Mouse (Mus musculus): ENCODE measurements around the gene Vmn2r113. TPM values are rescaled to one million over a fixed set of nuclear protein-coding genes. Genes with fewer than 3 reads are reported as not detected.
"Not testable (repeated sequence)": the region's sequence is repeated elsewhere in the genome, so short reads cannot be mapped to it uniquely, and the experiment has no call there.

Vmn2r113 gene
- polyA plus RNA-seq (2014; fragmentation: Nextera tagmentation; extraction: Ambion mirVana): not detected in 2 replicates

DNA sequence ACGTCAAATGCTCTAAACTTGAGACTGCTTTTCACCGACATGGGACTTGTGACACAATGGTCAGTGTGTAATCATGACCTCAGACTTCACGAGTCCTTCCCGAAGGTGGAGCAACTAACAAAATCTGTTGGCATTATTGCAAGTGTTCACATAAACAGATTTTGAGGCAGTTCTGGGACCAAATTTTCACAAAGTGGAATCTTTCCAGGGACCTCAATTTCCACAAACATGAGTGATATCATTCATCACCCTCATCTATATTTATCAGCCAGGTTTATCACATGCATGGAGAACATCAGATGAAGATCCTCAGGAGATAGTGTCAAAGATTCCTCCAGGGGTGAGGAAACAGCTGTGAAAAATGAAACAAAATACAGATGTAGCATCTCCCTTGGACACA, at the start of gene Vmn2r113:
Gene Vmn2r113, plus strand, starts transcription at position 301 of the 400 bp plus-strand sequence.
- DNase-seq (ENCODE audit: low spot score); H3K27me3 ChIP-seq (ENCODE audit: control insufficient read depth, insufficient read depth, low read length); H3K9ac ChIP-seq (replicated peaks; ENCODE audit: low read length); H3K36me3 ChIP-seq (replicated peaks; ENCODE audit: control insufficient read depth, insufficient read depth, low read depth, low read length); H3K9me3 ChIP-seq (replicated peaks; ENCODE audit: control insufficient read depth, low read length); ATAC-seq (replicated peaks; ENCODE audit: insufficient number of reproducible peaks, low FRiP score, low TSS enrichment, low read depth); H3K4me1 ChIP-seq (ENCODE audit: control insufficient read depth, insufficient read depth, low read length); H3K27ac ChIP-seq (replicated peaks; ENCODE audit: low read depth, low read length); H3K4me3 ChIP-seq (ENCODE audit: low read depth, low read length); H3K4me2 ChIP-seq (ENCODE audit: low read depth, low read length): not testable (repeated sequence)
- no CpG with 5 or more reads among the region's 4 CpGs for WGBS

Other genes with a start within 250 kb of the Vmn2r113 start
- 24.0 and 24.7 TPM in 2 replicates for gene Zfp945, start 75.8 kb upstream of the Vmn2r113 start, polyA plus RNA-seq (2014; fragmentation: Nextera tagmentation; extraction: Ambion mirVana)
- gene Vmn2r-ps130, start 118.2 kb downstream of the Vmn2r113 start, polyA plus RNA-seq (2014; fragmentation: Nextera tagmentation; extraction: Ambion mirVana): not detected in 2 replicates

Data from embryonic facial prominence, embryonic 11.5 days (tissue).